Mouse (Mus musculus) lung, embryonic 16.5 days (tissue): ENCODE results near the gene Cept1. TPM values are rescaled to one million over a fixed set of nuclear protein-coding genes. Genes with fewer than 3 reads are reported as not detected.
A peak's percentile ranks its signal among the peaks of the same experiment; 100 is the strongest.

ENCODE experiments used
- ATAC-seq: fragments of 200-750 bp; cut with Nextera tagmentation; 2 replicates; pipeline ENCODE4 v1.8.0; 2017; ENCODE audit warnings: low read depth, mild to moderate bottlenecking, moderate library complexity
- H3K27ac ChIP-seq: fragments of 300-500 bp; sonication (generic); 2 replicates; pipeline ENCODE4 v1.5.1; 2014; ENCODE audit warnings: mild to moderate bottlenecking, control low read depth, low read length
- H3K27me3 ChIP-seq: fragments of 300-500 bp; sonication (generic); 2 replicates; pipeline ENCODE4 v1.6.1; 2014; ENCODE audit warnings: low read depth, low read length, mixed read lengths; ENCODE audit not compliant: control insufficient read depth, insufficient read depth
- H3K36me3 ChIP-seq: fragments of 300-500 bp; sonication (generic); 2 replicates; pipeline ENCODE4 v1.6.1; 2014; ENCODE audit warnings: low read length; ENCODE audit not compliant: control insufficient read depth, insufficient read depth
- H3K4me1 ChIP-seq: fragments of 300-500 bp; sonication (generic); replicated peaks from 2 replicates; pipeline ENCODE4 v1.6.1; 2014; ENCODE audit warnings: low read length, mixed read lengths; ENCODE audit not compliant: control insufficient read depth, insufficient read depth
- H3K4me2 ChIP-seq: fragments of 300-500 bp; sonication (generic); 2 replicates; pipeline ENCODE4 v1.6.1; 2014; ENCODE audit warnings: low read depth, low read length, control low read depth
- H3K4me3 ChIP-seq: fragments of 300-500 bp; sonication (generic); 2 replicates; pipeline ENCODE4 v1.5.1; 2014; ENCODE audit warnings: mild to moderate bottlenecking, low read length, control low read depth
- H3K9ac ChIP-seq: fragments of 300-500 bp; sonication (generic); 2 replicates; pipeline ENCODE4 v1.6.1; 2014; ENCODE audit warnings: low read length, control low read depth
- H3K9me3 ChIP-seq: fragments of 300-500 bp; sonication (generic); 2 replicates; pipeline ENCODE4 v1.6.1; 2016; ENCODE audit warnings: low read length; ENCODE audit not compliant: control insufficient read depth
- WGBS: fragments of 180-500 bp; shearing (Covaris S2); extraction: QIAGEN DNeasy Blood & Tissue Kit; methylation state at CpG from one replicate; pipeline ENCODE4 v1.1.7; 2014; 5-methylcytosine and 5-hydroxymethylcytosine counted together
- polyA plus RNA-seq: library from polyadenylated mRNA; unstranded; fragments of >200 nt; fragmentation: Nextera tagmentation; extraction: Ambion mirVana; gene quantifications from 2 replicates; pipeline ENCODE4 v1.2.1, GENCODE M21; 2015

Gene Cept1
- polyA plus RNA-seq, 1 experiment from 2014 or later, result 69.2 TPM

- peak overlapping the region; percentile 99 for H3K27ac ChIP-seq
- peak overlapping the region; percentile 53 for H3K4me2 ChIP-seq
- H3K27me3 ChIP-seq, result no peaks in the 10 kb centered on the region
- ATAC-seq, result peak; percentile 56
- H3K4me3 ChIP-seq, result peak overlapping the region; percentile 87
- H3K9me3 ChIP-seq, result no peaks in the 10 kb centered on the region
- H3K4me1 ChIP-seq, result peaks cover 18% of the 10 kb centered on the region
- under 1% methylated on average over 27 of the region's 27 CpGs for WGBS
- no peaks in the 10 kb centered on the region for H3K36me3 ChIP-seq
- H3K9ac ChIP-seq, result peak overlapping the region; percentile 93
These were observed 430 bp upstream of the Cept1 start for GRCm38 (mm10) chr3:106547924-106548539.

- Histone ChIP-seq H3K9ac (no peak overlapping the region), H3K9me3 (no peaks in the 10 kb centered on the region), H3K4me2 (no peak overlapping the region), H3K4me3 (no peak overlapping the region), H3K27me3 (no peaks in the 10 kb centered on the region), H3K27ac (no peak overlapping the region), H3K4me1 (peaks cover 17% of the 10 kb centered on the region), H3K36me3 (no peaks in the 10 kb centered on the region)
- 71% methylated on average over 8 of the region's 8 CpGs for WGBS
- ATAC-seq, result no peak
These were observed 2.8 kb downstream of the Cept1 start for GRCm38 (mm10) chr3:106544721-106545316.

- Histone ChIP-seq H3K4me2 (no peak overlapping the region), H3K36me3 (peaks cover 5% of the 10 kb centered on the region; the same call in 1 of the 2 replicates), H3K27ac (no peak overlapping the region), H3K4me3 (no peak overlapping the region), H3K9me3 (no peaks in the 10 kb centered on the region), H3K4me1 (no peaks in the 10 kb centered on the region), H3K27me3 (no peaks in the 10 kb centered on the region), H3K9ac (no peak overlapping the region)
- 92% methylated on average over 2 of the region's 2 CpGs for WGBS
- no peak for ATAC-seq
These were observed 14.3 kb downstream of the Cept1 start for GRCm38 (mm10) chr3:106533277-106533676.

- Histone ChIP-seq H3K9me3 (no peaks in the 10 kb centered on the region), H3K9ac (no peak overlapping the region), H3K4me2 (no peak overlapping the region), H3K4me3 (no peak overlapping the region), H3K36me3 (no peaks in the 10 kb centered on the region), H3K27me3 (no peaks in the 10 kb centered on the region), H3K4me1 (no peaks in the 10 kb centered on the region), H3K27ac (no peak overlapping the region)
- no peak for ATAC-seq
- 83% methylated on average over 2 of the region's 2 CpGs for WGBS
These were observed 19.6 kb downstream of the Cept1 start for GRCm38 (mm10) chr3:106528032-106528431.

- no peaks in the 10 kb centered on the region for H3K9me3 ChIP-seq
- H3K9ac ChIP-seq, result no peak overlapping the region
- WGBS, result 86% methylated on average over 2 of the region's 2 CpGs
- ATAC-seq, result no peak
- H3K36me3 ChIP-seq, result no peaks in the 10 kb centered on the region
- H3K4me3 ChIP-seq, result no peak overlapping the region
- H3K27ac ChIP-seq, result no peak overlapping the region
- H3K27me3 ChIP-seq, result no peaks in the 10 kb centered on the region
- H3K4me2 ChIP-seq, result no peak overlapping the region
- H3K4me1 ChIP-seq, result no peaks in the 10 kb centered on the region
These were observed 21.2 kb downstream of the Cept1 start for GRCm38 (mm10) chr3:106526411-106526810.

- WGBS, result 89% methylated on average over 1 of the region's 1 CpGs
- no peak for ATAC-seq
- Histone ChIP-seq H3K4me2 (no peak overlapping the region), H3K36me3 (no peaks in the 10 kb centered on the region), H3K27ac (no peak overlapping the region), H3K27me3 (no peaks in the 10 kb centered on the region), H3K4me1 (no peaks in the 10 kb centered on the region), H3K9me3 (no peaks in the 10 kb centered on the region), H3K4me3 (no peak overlapping the region), H3K9ac (no peak overlapping the region)
These were observed 24.9 kb downstream of the Cept1 start for GRCm38 (mm10) chr3:106522730-106523129.

GRCm38 (mm10) chr3:106515016-106515415 lies 32.6 kb downstream of the Cept1 start:
- no peak for ATAC-seq

GRCm38 (mm10) chr3:106510669-106511068 lies 36.9 kb downstream of the Cept1 start:
- no peaks in the 10 kb centered on the region for H3K36me3 ChIP-seq
- H3K9me3 ChIP-seq, result no peaks in the 10 kb centered on the region
- ATAC-seq, result no peak
- H3K27me3 ChIP-seq, result no peaks in the 10 kb centered on the region
- no peak overlapping the region for H3K27ac ChIP-seq
- no peaks in the 10 kb centered on the region for H3K4me1 ChIP-seq
- 86% methylated on average over 1 of the region's 1 CpGs for WGBS
- H3K4me3 ChIP-seq, result no peak overlapping the region
- no peak overlapping the region for H3K9ac ChIP-seq
- no peak overlapping the region for H3K4me2 ChIP-seq

More at GRCm38 (mm10) chr3:106515016-106515415, 32.6 kb downstream of the Cept1 start:
- no peak overlapping the region for H3K9ac ChIP-seq
- WGBS, result 82% methylated on average over 6 of the region's 6 CpGs
- H3K9me3 ChIP-seq, result no peaks in the 10 kb centered on the region
- H3K4me1 ChIP-seq, result no peaks in the 10 kb centered on the region
- no peaks in the 10 kb centered on the region for H3K36me3 ChIP-seq
- H3K4me3 ChIP-seq, result no peak overlapping the region
- no peak overlapping the region for H3K27ac ChIP-seq
- no peaks in the 10 kb centered on the region for H3K27me3 ChIP-seq
- H3K4me2 ChIP-seq, result no peak overlapping the region

- Histone ChIP-seq H3K4me3 (no peak overlapping the region), H3K9ac (no peak overlapping the region), H3K4me1 (no peaks in the 10 kb centered on the region), H3K4me2 (no peak overlapping the region), H3K27me3 (no peaks in the 10 kb centered on the region), H3K27ac (no peak overlapping the region), H3K36me3 (peaks cover 10% of the 10 kb centered on the region), H3K9me3 (no peaks in the 10 kb centered on the region)
- 87% methylated on average over 2 of the region's 2 CpGs for WGBS
- no peak for ATAC-seq
These were observed 44.7 kb downstream of the Cept1 start for GRCm38 (mm10) chr3:106502892-106503291.
